Mouse (Mus musculus) liver, embryonic 12.5 days (tissue): ENCODE measurements around the gene Tmem255b. TPM values are rescaled to one million over a fixed set of nuclear protein-coding genes. Genes with fewer than 3 reads are reported as not detected.

Source experiments
- ATAC-seq: fragments of 200-750 bp; cut with Nextera tagmentation; 2 replicates; pipeline ENCODE4 v1.8.0; 2017; ENCODE audit warnings: moderate number of reproducible peaks, mild to moderate bottlenecking, moderate library complexity
- H3K27ac ChIP-seq: fragments of 300-500 bp; sonication (generic); 2 replicates; pipeline ENCODE4 v1.5.1; 2016; ENCODE audit warnings: mild to moderate bottlenecking
- H3K27me3 ChIP-seq: fragments of 300-500 bp; sonication (generic); replicated peaks from 2 replicates; pipeline ENCODE4 v1.6.1; 2016; ENCODE audit warnings: mild to moderate bottlenecking, moderate library complexity
- H3K36me3 ChIP-seq: fragments of 300-500 bp; sonication (generic); 2 replicates; pipeline ENCODE4 v1.6.1; 2016; ENCODE audit warnings: mild to moderate bottlenecking, moderate library complexity
- H3K4me1 ChIP-seq: fragments of 300-500 bp; sonication (generic); 2 replicates; pipeline ENCODE4 v1.6.1; 2016
- H3K4me2 ChIP-seq: fragments of 300-500 bp; sonication (generic); 2 replicates; pipeline ENCODE4 v1.6.1; 2016; ENCODE audit warnings: mild to moderate bottlenecking, moderate library complexity
- H3K4me3 ChIP-seq: fragments of 300-500 bp; sonication (generic); 2 replicates; pipeline ENCODE4 v1.5.1; 2016; ENCODE audit warnings: mild to moderate bottlenecking, moderate library complexity
- H3K9ac ChIP-seq: fragments of 300-500 bp; sonication (generic); 2 replicates; pipeline ENCODE4 v1.6.1; 2016; ENCODE audit warnings: mild to moderate bottlenecking, moderate library complexity
- H3K9me3 ChIP-seq: fragments of 300-500 bp; sonication (generic); replicated peaks from 2 replicates; pipeline ENCODE4 v1.6.1; 2016; ENCODE audit warnings: mild to moderate bottlenecking, moderate library complexity
- WGBS: fragments of 180-500 bp; shearing (Covaris S2); methylation state at CpG from one replicate; pipeline ENCODE4 v1.1.7; 2016; ENCODE audit not compliant: insufficient replicate concordance; 5-methylcytosine and 5-hydroxymethylcytosine counted together
- polyA plus RNA-seq: library from polyadenylated mRNA; unstranded; fragments of >200 nt; fragmentation: Nextera tagmentation; extraction: Ambion mirVana; gene quantifications from 2 replicates; pipeline ENCODE4 v1.2.1, GENCODE M21; 2016

Gene Tmem255b
- polyA plus RNA-seq, 1 experiment from 2014 or later = not detected

- WGBS = 2% methylated on average over 64 of the region's 64 CpGs
- ATAC-seq = peak; percentile 40; the same call in 1 of the 2 replicates
- Histone ChIP-seq H3K4me1 (peaks cover 11% of the 10 kb centered on the region; the same call in 1 of the 2 replicates), H3K9me3 (no peaks in the 10 kb centered on the region), H3K27ac (no peak within 1 kb of the TSS), H3K4me3 (peak within 1 kb of the TSS; percentile 49), H3K36me3 (no peaks in the 10 kb centered on the region), H3K27me3 (peaks cover 68% of the 10 kb centered on the region), H3K4me2 (peak within 1 kb of the TSS; percentile 74), H3K9ac (no peak within 1 kb of the TSS; the same call in none of the 2 replicates)
Observed at GRCm38 (mm10) chr8:13493858-13494631, 59.1 kb downstream of the Tmem255b start, which contains the start of gene Gas6. Gene Gas6 (minus strand): TSS chr8:13494490.

GRCm38 (mm10) chr8:13501221-13501620 is 66.2 kb downstream of the Tmem255b start:
- Histone ChIP-seq H3K36me3 (no peaks in the 10 kb centered on the region), H3K9me3 (no peaks in the 10 kb centered on the region), H3K4me2 (no peak overlapping the region), H3K4me3 (no peak overlapping the region), H3K9ac (no peak overlapping the region), H3K27ac (no peak overlapping the region), H3K27me3 (peaks cover 1% of the 10 kb centered on the region), H3K4me1 (no peaks in the 10 kb centered on the region)
- ATAC-seq = no peak
- 63% methylated on average over 3 of the region's 3 CpGs for WGBS

- Histone ChIP-seq H3K9ac (no peak overlapping the region), H3K4me2 (no peak overlapping the region), H3K4me1 (no peaks in the 10 kb centered on the region), H3K27me3 (no peaks in the 10 kb centered on the region; the same call in 1 of the 2 replicates), H3K27ac (no peak overlapping the region), H3K4me3 (no peak overlapping the region), H3K36me3 (no peaks in the 10 kb centered on the region), H3K9me3 (no peaks in the 10 kb centered on the region)
- 52% methylated on average over 8 of the region's 8 CpGs for WGBS
- no peak for ATAC-seq
Observed at GRCm38 (mm10) chr8:13503936-13504606, 69.1 kb downstream of the Tmem255b start.

- no peaks in the 10 kb centered on the region for H3K36me3 ChIP-seq
- no peak overlapping the region for H3K27ac ChIP-seq
- no peaks in the 10 kb centered on the region for H3K9me3 ChIP-seq
- no peak for ATAC-seq
- no peaks in the 10 kb centered on the region for H3K4me1 ChIP-seq
- H3K9ac ChIP-seq = no peak overlapping the region
- no peak overlapping the region for H3K4me3 ChIP-seq
- H3K27me3 ChIP-seq = no peaks in the 10 kb centered on the region; the same call in 1 of the 2 replicates
- no peak overlapping the region for H3K4me2 ChIP-seq
Observed at GRCm38 (mm10) chr8:13504894-13505674, 70.1 kb downstream of the Tmem255b start.

- no peak overlapping the region for H3K9ac ChIP-seq
- no peaks in the 10 kb centered on the region for H3K36me3 ChIP-seq
- no peak overlapping the region for H3K4me2 ChIP-seq
- no peak for ATAC-seq
- no peaks in the 10 kb centered on the region for H3K9me3 ChIP-seq
- 37% methylated on average over 4 of the region's 4 CpGs for WGBS
- no peak overlapping the region for H3K27ac ChIP-seq
- H3K4me3 ChIP-seq = no peak overlapping the region
- no peaks in the 10 kb centered on the region; the same call in 1 of the 2 replicates for H3K27me3 ChIP-seq
- no peaks in the 10 kb centered on the region for H3K4me1 ChIP-seq
Observed at GRCm38 (mm10) chr8:13506849-13507248, 71.9 kb downstream of the Tmem255b start.

GRCm38 (mm10) chr8:13507284-13507937 is 72.4 kb downstream of the Tmem255b start:
- Histone ChIP-seq H3K27me3 (no peaks in the 10 kb centered on the region; the same call in 1 of the 2 replicates), H3K4me3 (no peak overlapping the region), H3K36me3 (no peaks in the 10 kb centered on the region), H3K4me1 (no peaks in the 10 kb centered on the region), H3K9me3 (no peaks in the 10 kb centered on the region), H3K9ac (no peak overlapping the region), H3K4me2 (no peak overlapping the region), H3K27ac (no peak overlapping the region)
- WGBS = 63% methylated on average over 3 of the region's 3 CpGs
- no peak for ATAC-seq

GRCm38 (mm10) chr8:13512016-13512415 is 77.0 kb downstream of the Tmem255b start:
- Histone ChIP-seq H3K4me2 (no peak overlapping the region), H3K27me3 (no peaks in the 10 kb centered on the region; the same call in 1 of the 2 replicates), H3K9ac (no peak overlapping the region), H3K9me3 (no peaks in the 10 kb centered on the region), H3K4me3 (no peak overlapping the region), H3K27ac (no peak overlapping the region), H3K4me1 (no peaks in the 10 kb centered on the region), H3K36me3 (no peaks in the 10 kb centered on the region)
- ATAC-seq = no peak
- WGBS = 63% methylated on average over 5 of the region's 5 CpGs

GRCm38 (mm10) chr8:13512677-13513076 is 77.7 kb downstream of the Tmem255b start:
- Histone ChIP-seq H3K4me1 (no peaks in the 10 kb centered on the region), H3K4me3 (no peak overlapping the region), H3K9ac (no peak overlapping the region), H3K4me2 (no peak overlapping the region), H3K9me3 (no peaks in the 10 kb centered on the region), H3K36me3 (no peaks in the 10 kb centered on the region), H3K27me3 (no peaks in the 10 kb centered on the region; the same call in 1 of the 2 replicates), H3K27ac (no peak overlapping the region)
- 59% methylated on average over 6 of the region's 6 CpGs for WGBS
- no peak for ATAC-seq

- no peak overlapping the region for H3K9ac ChIP-seq
- no peaks in the 10 kb centered on the region for H3K4me1 ChIP-seq
- H3K27ac ChIP-seq = no peak overlapping the region
- no peaks in the 10 kb centered on the region for H3K9me3 ChIP-seq
- no peak for ATAC-seq
- no peaks in the 10 kb centered on the region for H3K27me3 ChIP-seq
- no peaks in the 10 kb centered on the region for H3K36me3 ChIP-seq
- H3K4me3 ChIP-seq = no peak overlapping the region
- H3K4me2 ChIP-seq = no peak overlapping the region
- WGBS = 58% methylated on average over 5 of the region's 5 CpGs
Observed at GRCm38 (mm10) chr8:13513556-13514370, 78.8 kb downstream of the Tmem255b start.

GRCm38 (mm10) chr8:13516011-13516442 is 81.0 kb downstream of the Tmem255b start:
- Histone ChIP-seq H3K4me3 (no peak overlapping the region), H3K4me2 (no peak overlapping the region), H3K9ac (no peak overlapping the region), H3K9me3 (no peaks in the 10 kb centered on the region), H3K4me1 (no peaks in the 10 kb centered on the region), H3K27ac (no peak overlapping the region), H3K27me3 (no peaks in the 10 kb centered on the region), H3K36me3 (no peaks in the 10 kb centered on the region)
- WGBS = 65% methylated on average over 7 of the region's 7 CpGs
- ATAC-seq = no peak

- Histone ChIP-seq H3K27me3 (no peaks in the 10 kb centered on the region), H3K9me3 (no peaks in the 10 kb centered on the region), H3K36me3 (no peaks in the 10 kb centered on the region), H3K4me3 (no peak overlapping the region), H3K4me1 (no peaks in the 10 kb centered on the region), H3K27ac (no peak overlapping the region), H3K4me2 (no peak overlapping the region), H3K9ac (no peak overlapping the region)
- no peak for ATAC-seq
- WGBS = 55% methylated on average over 5 of the region's 5 CpGs
Observed at GRCm38 (mm10) chr8:13516728-13517127, 81.7 kb downstream of the Tmem255b start.
